Comparison of ENCODE assay signal across 22 mouse cellular contexts in the genomic region with DNA sequence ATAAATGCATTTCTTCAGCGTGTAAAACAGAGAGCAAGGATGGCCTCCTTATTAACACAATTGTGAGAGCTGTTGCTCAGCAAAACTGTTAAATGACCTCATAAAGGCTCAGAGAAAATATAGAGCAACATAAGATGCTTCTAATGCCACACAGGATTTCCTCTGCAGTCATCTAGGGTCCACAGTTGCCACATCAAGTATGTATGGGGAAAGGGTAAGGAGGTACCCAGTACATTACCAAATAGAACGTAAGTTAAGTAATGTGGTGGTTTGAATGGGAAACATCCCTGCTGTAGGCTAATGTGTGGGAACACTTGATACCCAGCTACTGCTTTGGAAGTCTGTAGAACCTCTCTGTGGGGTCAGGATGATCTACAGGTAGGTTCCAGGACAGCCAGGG.
DNase-seq lines count a peak whose midpoint lies in the region; ATAC-seq and TF ChIP-seq lines count a peak whose summit lies in the region.
"Had no signal": no experiment of that assay in that cellular context is flagged by ENCODE, and none has a peak within 500 bp of the region (broad histone marks: within the 10 kb centered on the region; RNA-seq: fewer than 3 reads in every experiment).

No protein-coding gene starts in this region.

- no peak overlapping the region for H3K27ac ChIP-seq in liver, postnatal 0 days (ENCODE audit: low read depth)
- no peak overlapping the region for H3K27ac ChIP-seq in liver, embryonic 12.5 days
- H3K27ac ChIP-seq in midbrain, embryonic 15.5 days = no peak overlapping the region
- H3K27ac ChIP-seq: embryonic facial prominence, embryonic 13.5 days; embryonic facial prominence, embryonic 15.5 days; forebrain, embryonic 10.5 days; forebrain, embryonic 12.5 days had no signal

- DNase-seq in liver, postnatal 0 days = no peak
- DNase-seq in heart, adult 8-10 months (ENCODE audit: low spot score) = no peak
- DNase-seq: adrenal gland, adult 2 months; adrenal gland, postnatal 10 days; adrenal gland, postnatal 25 days; cerebellum, adult 11 months; cerebellum, adult 18-20 months; cerebellum, adult 8-10 months; cerebellum, adult 9-11 months; cerebellum, postnatal 14 days; cerebellum, postnatal 36 days; embryo, embryonic 11 days had no signal

- no peaks in the 10 kb centered on the region for H3K36me3 ChIP-seq in liver, postnatal 0 days (replicated peaks; ENCODE audit: insufficient read depth, low read length)
- no peaks in the 10 kb centered on the region for H3K36me3 ChIP-seq in liver, embryonic 12.5 days
- H3K36me3 ChIP-seq in midbrain, embryonic 15.5 days (replicated peaks) = no peaks in the 10 kb centered on the region
- H3K36me3 ChIP-seq: embryonic facial prominence, embryonic 13.5 days; embryonic facial prominence, embryonic 15.5 days; forebrain, embryonic 10.5 days; forebrain, embryonic 12.5 days had no signal

- no peak overlapping the region for H3K9ac ChIP-seq in liver, postnatal 0 days (replicated peaks)
- H3K9ac ChIP-seq in liver, embryonic 12.5 days = no peak overlapping the region
- H3K9ac ChIP-seq in midbrain, embryonic 15.5 days = no peak overlapping the region
- H3K9ac ChIP-seq: embryonic facial prominence, embryonic 13.5 days; embryonic facial prominence, embryonic 15.5 days; forebrain, embryonic 12.5 days had no signal

- 74% methylated on average over 2 of the region's 2 CpGs for WGBS in liver, postnatal 0 days (ENCODE audit: insufficient replicate concordance)
- 67% methylated on average over 2 of the region's 2 CpGs for WGBS in liver, embryonic 12.5 days (ENCODE audit: insufficient replicate concordance)
- 91% methylated on average over 2 of the region's 2 CpGs for WGBS in midbrain, embryonic 15.5 days

- no peak for TF ChIP-seq CTCF in liver, postnatal 0 days (IDR thresholded peaks at IDR 0.05; ENCODE audit: low read depth)

- TF ChIP-seq EP300 in liver, postnatal 0 days (IDR thresholded peaks at IDR 0.05; ENCODE audit: low read depth) = no peak

- no peaks in the 10 kb centered on the region for H3K27me3 ChIP-seq in liver, postnatal 0 days (ENCODE audit: insufficient read depth, low read length)
- no peaks in the 10 kb centered on the region for H3K27me3 ChIP-seq in liver, embryonic 12.5 days (replicated peaks)
- H3K27me3 ChIP-seq in midbrain, embryonic 15.5 days (replicated peaks) = no peaks in the 10 kb centered on the region
- H3K27me3 ChIP-seq: embryonic facial prominence, embryonic 13.5 days; embryonic facial prominence, embryonic 15.5 days; forebrain, embryonic 12.5 days had no signal

- H3K4me2 ChIP-seq in liver, postnatal 0 days (ENCODE audit: low read depth, low read length) = no peak overlapping the region
- no peak overlapping the region for H3K4me2 ChIP-seq in liver, embryonic 12.5 days
- no peak overlapping the region for H3K4me2 ChIP-seq in midbrain, embryonic 15.5 days
- H3K4me2 ChIP-seq: embryonic facial prominence, embryonic 13.5 days; embryonic facial prominence, embryonic 15.5 days; forebrain, embryonic 12.5 days had no signal

- no peak overlapping the region for H3K4me3 ChIP-seq in liver, postnatal 0 days (ENCODE audit: low read depth, low read length)
- H3K4me3 ChIP-seq in liver, embryonic 12.5 days = no peak overlapping the region
- no peak overlapping the region for H3K4me3 ChIP-seq in midbrain, embryonic 15.5 days
- H3K4me3 ChIP-seq: embryonic facial prominence, embryonic 13.5 days; embryonic facial prominence, embryonic 15.5 days; erythroblast, embryonic 14.5 days; forebrain, embryonic 10.5 days; forebrain, embryonic 12.5 days had no signal

- peak; percentile 33; the same call in 1 of the 2 replicates for ATAC-seq in liver, postnatal 0 days
- no peak for ATAC-seq in liver, embryonic 12.5 days
- ATAC-seq in megakaryocyte, adult 5-6 weeks (ENCODE audit: poor library complexity, severe bottlenecking) = peak; percentile 86
- ATAC-seq in midbrain, embryonic 15.5 days (replicated peaks) = no peak
- ATAC-seq: forebrain, embryonic 14.5 days; forebrain, embryonic 16.5 days had no signal

- H3K4me1 ChIP-seq in liver, postnatal 0 days (ENCODE audit: insufficient read depth) = no peaks in the 10 kb centered on the region
- no peaks in the 10 kb centered on the region for H3K4me1 ChIP-seq in liver, embryonic 12.5 days
- H3K4me1 ChIP-seq in midbrain, embryonic 15.5 days = no peaks in the 10 kb centered on the region
- H3K4me1 ChIP-seq: forebrain, embryonic 12.5 days had no signal

- no peaks in the 10 kb centered on the region for H3K9me3 ChIP-seq in liver, postnatal 0 days (ENCODE audit: low read length)
- H3K9me3 ChIP-seq in liver, embryonic 12.5 days (replicated peaks) = no peaks in the 10 kb centered on the region
- no peaks in the 10 kb centered on the region for H3K9me3 ChIP-seq in midbrain, embryonic 15.5 days
- H3K9me3 ChIP-seq: embryonic facial prominence, embryonic 13.5 days; embryonic facial prominence, embryonic 15.5 days; forebrain, embryonic 10.5 days; forebrain, embryonic 12.5 days had no signal

Comparison
In these comparisons a context has a peak if more than half of its experiments do, and no peak if none do; other contexts are left out.
1. ATAC-seq: peak in liver, postnatal 0 days (single experiment) and megakaryocyte, adult 5-6 weeks (single experiment); none in liver, embryonic 12.5 days (single experiment) and midbrain, embryonic 15.5 days (single experiment).